Mouse (Mus musculus) large intestine, adult 2 months (tissue): ENCODE measurements at regions not wholly inside any gene's neighbourhood (a gene's known extent, or its start where the extent isn't known, plus 50 kb on each side); places are given as distances from the start of the nearest gene placed in this dataset.
"Not testable (repeated sequence)": the region's sequence is repeated elsewhere in the genome, so short reads cannot be mapped to it uniquely, and the experiment has no call there.

Source experiments
- DNase-seq: peaks from one replicate; pipeline ENCODE4 v3.0.0-alpha.2; 2012; ENCODE audit warnings: low read depth, low spot score
- WGBS: fragments of 180-500 bp; shearing (Covaris S2); methylation state at CpG from one replicate; pipeline ENCODE4 v1.1.7; 2018; 5-methylcytosine and 5-hydroxymethylcytosine counted together

DNA sequence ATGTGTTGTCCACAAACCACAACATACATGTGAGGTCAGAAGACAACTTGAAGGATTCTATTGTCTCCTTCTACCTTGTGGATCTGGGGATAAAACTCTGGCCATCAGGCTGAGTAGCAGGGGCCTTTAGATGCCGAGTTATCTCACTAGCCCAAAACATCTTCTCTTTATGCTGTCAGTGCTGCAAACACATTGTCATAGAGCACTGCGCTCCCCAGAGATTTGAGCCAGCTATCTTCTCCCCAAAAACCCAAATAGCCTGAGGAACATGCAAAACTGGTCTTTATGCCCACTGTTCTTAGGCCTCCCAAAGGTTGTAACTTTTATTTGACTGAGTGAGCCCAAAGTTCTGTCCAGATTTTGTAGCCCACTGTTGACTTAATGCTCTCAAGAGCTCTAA is 102.0 kb downstream of the Dad1 start:
- 94% methylated on average over 2 of the region's 2 CpGs for WGBS
- DNase-seq = no peak

DNA sequence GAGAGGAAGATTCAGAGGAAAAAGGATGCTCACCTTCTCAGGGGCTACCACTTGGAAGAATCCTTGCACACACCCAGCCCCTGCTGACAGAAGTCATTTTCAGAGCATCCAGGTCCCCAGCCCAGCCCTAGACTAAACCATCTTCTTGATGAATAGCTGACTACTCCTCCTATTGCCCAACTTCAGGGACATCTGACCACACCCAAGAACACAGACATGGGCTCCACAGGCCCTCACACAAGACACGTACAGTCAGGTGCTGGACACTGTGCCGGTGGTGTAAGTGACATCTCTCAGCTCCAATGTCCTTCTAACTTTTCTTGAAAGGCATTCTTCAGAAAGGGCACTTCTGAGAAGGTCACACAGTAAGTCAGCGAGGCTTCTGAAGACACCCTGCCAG is 102.6 kb downstream of the Dad1 start:
- WGBS = 90% methylated on average over 3 of the region's 3 CpGs
- DNase-seq = no peak

DNA sequence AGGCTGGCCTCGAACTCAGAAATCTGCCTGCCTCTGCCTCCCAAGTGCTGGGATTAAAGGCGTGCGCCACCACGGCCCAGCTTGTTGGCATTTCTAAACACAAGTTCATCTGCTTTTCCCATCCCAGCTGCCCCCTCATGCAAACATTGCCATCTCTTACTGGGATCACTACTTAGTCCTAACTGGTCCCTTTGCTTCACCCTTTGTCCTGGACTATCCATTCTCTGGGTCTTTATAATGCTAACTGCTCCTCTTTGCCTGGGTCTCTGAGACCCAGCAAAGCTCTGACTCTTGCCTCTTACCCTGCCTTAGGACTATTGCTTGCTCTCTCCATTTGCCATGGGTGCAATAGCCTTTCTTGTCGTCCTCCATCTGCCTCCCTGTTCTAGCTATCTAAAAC is 103.7 kb downstream of the Dad1 start:
- 88% methylated on average over 5 of the region's 5 CpGs for WGBS

DNA sequence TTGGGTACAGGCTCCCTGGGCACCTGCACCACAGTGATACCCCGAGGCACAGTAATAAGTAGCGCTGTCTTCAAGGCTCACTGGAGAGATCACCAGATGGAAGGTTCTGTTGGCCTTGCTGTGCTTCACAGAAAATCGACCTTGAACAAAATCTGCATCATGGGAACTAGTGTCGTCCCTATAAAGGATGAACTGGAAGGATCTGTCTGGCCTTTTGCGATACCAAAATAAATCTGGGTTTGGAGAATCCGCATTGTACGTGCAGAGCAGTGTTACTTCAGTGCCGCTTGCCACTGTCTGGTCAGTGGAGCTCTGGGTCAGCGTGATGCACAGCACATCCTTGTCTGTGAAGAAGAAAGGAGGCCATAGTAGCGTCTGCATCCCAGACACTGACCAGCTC is 105.3 kb downstream of the Dad1 start:
- DNase-seq = no peak
- 91% methylated on average over 10 of the region's 10 CpGs for WGBS

More for the DNA sequence above, 103.7 kb downstream of the Dad1 start:
- DNase-seq = no peak

DNA sequence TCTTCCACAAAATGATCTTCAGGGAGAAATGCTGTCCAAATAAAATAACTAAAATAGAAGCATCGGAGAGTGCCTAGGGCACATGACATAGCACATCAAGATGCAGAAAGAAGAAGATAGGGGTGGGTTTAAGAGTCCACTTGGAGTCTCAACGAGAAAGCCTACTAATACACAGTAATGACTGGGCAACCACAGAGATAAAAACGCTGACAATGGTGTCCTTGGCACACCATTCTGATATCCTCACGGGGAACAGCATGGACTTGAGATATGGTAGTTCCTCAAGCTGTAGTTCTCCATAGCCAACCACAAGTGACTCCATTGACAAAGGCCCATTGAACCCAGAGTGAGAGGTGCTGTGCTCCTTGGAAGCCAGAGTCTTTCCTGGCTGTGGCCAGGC is 105.8 kb downstream of the Dad1 start:
- no peak for DNase-seq
- WGBS = 93% methylated on average over 4 of the region's 4 CpGs

DNA sequence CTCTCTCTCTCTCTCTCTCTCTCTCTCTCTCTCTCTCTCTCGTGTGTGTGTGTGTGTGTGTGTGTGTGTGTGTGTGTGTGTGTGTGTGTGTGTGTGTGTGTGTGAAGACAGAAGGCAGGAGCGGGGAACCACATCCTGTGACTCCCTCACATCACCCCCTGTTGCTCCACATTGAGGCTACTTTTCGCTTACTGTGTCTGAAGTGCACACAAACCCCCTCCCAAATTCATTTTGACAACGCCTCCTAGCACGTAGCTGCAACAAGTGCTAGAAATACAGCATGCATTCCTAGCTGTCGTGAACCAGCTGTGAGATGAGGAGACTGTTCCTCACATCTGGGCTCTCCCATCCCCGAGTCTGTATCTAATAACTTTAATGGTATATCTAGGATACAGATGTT is 106.4 kb downstream of the Dad1 start:
- 81% methylated on average over 6 of the region's 7 CpGs for WGBS
- no peak for DNase-seq

DNA sequence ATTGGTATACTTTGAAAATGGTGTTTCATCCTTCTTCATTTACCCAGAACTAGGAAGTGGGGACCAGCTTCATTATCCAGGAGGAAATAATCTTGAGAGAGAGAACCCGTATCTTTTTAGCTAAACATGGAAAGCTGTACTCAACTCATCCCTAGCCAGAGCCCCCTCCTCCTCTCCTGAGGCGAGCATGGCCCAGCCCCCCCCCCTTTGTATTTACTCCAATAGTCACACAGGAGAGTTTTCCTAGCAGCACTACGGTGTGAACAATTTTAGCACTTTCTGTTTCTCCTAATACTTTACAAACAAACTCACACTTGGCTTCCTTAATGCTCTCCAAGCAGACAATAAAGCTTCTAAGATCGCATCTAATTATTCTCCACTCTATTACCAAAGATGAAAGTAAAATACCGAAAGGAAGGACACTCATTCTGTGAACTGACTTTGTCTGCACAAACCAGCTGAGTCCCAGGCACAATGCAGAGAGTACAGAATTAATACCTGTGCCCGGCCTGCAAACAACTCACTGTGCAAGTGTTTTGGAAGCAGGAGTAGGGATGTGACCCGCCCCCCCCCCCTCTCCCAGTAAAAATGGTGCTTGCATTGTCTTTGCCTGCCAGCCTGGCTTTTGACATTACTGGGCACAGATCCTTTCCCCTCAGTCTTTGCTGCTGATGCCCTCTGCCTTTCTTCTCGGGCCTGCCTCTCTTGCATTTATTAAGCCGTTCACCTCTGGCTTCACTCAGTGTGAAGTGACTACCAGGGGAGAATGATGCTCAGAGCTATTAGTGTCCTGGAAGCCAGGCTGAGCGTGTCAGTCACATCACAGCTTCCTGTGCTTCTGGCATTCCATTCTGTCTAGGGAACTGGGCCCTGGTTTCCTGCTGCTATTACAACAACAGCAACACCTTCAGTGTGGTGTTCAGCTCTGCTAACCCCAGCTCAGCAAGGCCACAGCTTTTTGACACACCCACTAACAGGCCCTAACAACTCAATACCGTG is 107.9 kb downstream of the Dad1 start:
- DNase-seq = no peak
- WGBS = 47% methylated on average over 11 of the region's 11 CpGs

DNA sequence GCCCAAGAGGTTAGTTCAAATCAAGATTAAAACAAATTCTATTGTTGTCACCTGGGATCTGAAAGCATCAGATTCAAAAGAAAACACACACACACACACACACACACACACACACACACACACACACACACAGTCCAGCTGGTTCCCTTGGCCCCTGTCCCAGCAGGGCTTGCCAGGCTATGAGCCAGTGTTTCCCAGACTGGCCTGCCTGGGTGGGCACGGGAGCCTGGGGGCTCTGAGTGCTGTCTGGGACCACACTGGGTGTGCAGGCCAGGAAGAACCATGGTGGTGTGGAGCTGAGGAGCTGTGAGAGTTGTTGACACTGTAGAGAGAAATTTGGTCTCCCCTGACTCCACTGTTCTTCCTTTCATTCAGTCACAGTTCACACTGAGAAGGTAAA is 110.1 kb downstream of the Dad1 start:
- no peak for DNase-seq
- WGBS = 57% methylated on average over 1 of the region's 1 CpGs

DNA sequence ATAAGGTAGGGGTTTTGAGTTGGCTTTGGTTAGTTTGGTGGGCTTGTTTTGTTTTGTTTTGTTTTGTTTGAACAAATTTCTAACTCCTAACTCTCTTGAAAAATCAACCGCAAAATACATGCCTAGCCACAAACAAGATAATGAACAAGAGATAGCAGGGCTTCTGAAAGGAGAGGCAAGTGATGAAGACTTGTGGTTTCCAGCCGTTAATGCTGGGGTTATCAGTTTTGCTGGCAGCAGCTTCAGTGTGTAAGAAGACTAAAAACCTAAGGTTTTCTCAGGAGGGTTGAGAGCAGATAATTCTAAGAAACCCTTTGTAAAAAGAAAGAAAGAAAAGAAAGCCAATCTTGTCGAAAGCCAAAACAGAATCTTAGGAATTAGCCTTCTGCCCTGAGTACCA is 115.6 kb downstream of the Dad1 start:
- WGBS = 88% methylated on average over 3 of the region's 3 CpGs
- no peak for DNase-seq

DNA sequence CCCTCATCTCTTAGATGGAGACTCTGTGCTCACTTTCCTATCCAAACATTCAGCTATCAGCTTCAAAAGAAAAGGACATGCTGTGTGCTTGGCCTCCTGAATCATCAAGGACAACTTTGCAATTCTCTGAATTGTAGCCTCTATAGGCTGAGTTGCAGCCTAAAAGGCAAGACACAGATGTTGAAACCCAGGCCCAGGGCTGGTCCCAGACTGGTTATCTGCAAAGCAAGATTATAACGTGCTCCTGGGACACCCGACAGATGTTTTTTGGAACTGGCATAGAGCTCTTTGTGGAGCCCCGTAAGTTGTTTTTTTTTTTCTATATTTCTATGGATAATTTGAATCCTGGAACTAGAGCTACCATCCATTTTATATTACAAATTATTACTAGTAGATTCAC is 117.4 kb downstream of the Dad1 start:
- WGBS = 88% methylated on average over 3 of the region's 3 CpGs
- no peak for DNase-seq

DNA sequence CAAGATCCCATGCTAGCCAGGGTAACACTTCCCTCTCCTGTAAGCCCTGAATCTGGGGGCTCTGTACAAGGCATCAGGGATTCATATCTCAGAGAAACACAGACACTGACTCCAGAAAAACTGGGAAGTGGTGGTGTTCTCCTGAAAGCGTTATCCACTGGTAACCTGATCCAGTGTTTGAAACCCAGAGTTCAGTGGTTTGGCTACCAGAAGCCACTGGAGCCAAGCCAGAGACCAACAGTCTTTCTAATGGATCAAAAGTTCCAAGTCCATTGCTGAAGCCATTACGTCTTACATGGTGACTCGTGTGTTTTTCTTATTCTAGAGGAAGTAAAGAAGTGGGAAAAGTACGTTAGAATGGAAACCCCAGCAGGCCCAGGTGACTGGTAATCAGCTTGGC is 125.6 kb downstream of the Dad1 start:
- 28% methylated on average over 4 of the region's 4 CpGs for WGBS
- no peak for DNase-seq

DNA sequence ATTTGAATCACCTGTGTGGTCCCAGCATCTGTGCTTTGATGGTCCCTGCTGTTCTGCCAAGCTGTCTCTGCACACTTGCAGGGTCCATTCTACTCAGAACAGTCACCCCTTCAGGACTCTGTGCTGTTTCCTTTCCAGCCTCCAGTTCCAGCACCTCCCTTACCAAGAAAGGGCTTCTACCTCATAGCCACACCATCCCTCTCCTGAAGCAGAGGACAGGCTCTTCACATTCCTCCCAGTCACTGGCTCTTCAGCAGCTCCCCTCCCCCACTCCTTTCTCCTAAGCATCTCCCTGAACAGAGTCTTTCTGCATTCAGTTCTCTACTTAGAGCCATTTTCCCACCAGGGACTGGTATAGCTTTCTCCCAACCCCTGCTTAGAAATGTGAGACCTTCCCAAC is 128.4 kb downstream of the Dad1 start:
- DNase-seq = no peak

DNA sequence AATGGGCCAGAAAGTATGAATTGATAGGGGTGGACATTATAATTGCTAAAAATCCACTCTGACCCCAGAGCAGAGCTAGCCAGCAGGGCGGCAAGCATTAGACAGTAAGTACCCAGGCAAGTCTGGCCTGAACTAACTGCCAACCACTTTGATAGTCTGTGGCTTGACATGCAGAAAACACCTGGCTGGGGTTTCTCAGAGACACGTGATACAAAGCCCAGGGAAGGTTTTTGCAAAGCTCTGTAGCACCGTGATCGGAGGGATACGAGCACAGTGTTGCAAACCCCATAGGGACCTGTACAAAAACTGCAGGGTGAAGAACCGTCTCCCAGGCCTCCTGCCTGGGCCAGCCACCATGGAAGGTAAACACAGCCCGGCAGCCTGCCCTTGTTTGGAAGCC is 131.9 kb downstream of the Dad1 start:
- DNase-seq = no peak

DNA sequence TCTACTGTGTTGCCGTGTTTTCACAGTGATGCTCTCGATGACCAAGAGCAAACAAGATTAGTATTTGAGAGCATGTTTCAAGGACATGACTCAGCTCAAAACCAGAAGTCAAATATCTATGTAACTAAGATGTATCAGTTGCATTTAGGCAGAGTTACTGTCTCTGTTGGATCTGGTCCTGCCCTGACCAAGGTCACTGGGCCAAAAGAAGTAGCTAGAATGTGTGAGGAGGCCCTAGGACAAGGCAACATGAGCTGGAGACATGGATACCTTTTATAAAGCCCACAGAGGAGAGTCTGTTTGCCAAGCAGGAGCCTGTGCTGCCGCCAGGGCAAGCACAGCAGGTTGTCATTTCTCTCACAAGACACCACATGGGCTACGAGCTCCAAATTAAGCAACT is 132.6 kb downstream of the Dad1 start:
- WGBS = 84% methylated on average over 4 of the region's 4 CpGs
- DNase-seq = no peak

More for the DNA sequence above, 131.9 kb downstream of the Dad1 start:
- 68% methylated on average over 7 of the region's 7 CpGs for WGBS

DNA sequence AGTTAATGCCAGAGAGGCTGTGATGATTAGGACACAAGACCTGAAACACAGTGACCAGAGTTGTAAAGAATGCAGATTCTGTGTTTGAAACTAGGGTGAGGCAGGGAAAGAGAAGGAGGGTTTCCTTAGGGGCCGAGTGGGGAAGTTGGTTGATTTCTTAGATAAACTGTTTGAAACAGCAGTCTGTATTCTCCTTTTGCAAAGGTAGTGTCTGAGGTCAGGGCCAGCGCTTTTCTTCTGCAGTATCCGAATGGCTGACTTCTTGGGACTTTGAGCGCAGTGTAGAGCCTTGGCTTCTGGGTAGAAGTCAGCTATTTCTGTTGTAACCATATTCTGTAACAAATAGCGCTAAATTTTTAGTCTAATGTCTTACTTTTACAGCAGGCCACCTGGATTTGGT is 133.7 kb downstream of the Dad1 start:
- WGBS = 91% methylated on average over 5 of the region's 5 CpGs
- DNase-seq = no peak

DNA sequence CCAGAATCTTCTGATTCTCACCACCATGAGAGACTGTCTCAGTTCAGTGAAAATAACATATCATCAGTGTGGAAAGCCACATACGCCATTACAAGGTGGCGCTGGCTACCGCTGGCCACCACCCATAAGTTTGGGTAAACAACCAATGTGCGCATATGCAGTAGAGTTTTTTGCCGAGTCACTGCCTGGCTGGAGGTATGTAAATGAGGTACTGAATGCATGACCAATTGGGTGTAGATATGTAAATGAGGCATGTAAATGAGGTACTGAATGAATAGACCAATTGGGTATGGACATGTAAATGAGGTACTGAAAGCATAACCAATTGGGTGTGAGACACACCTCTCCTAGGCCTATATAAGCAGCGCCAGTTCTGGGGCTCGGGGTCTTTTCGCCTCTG is 136.3 kb downstream of the Dad1 start:
- DNase-seq = not testable (repeated sequence)
- 98% methylated on average over 8 of the region's 8 CpGs for WGBS

DNA sequence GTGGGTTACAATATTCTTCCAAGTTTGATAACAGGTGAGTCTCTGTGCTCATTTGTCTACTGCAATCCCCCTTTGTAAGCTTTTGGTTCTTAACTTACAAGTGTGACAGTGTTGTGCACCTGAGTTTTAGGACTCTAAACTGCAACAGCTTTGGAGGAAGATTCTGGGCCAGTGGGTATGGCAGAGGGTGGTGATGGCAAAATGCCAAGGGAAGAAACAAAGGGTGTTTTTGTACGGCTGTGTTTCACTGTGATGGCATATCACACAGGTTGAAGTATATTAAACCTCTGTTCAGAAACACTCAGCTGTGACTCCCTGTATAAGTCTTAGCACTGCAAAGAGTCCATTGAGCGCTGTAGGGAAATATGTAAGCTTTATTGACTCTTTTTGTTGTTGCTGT is 140.7 kb downstream of the Dad1 start:
- DNase-seq = no peak
- WGBS = 34% methylated on average over 2 of the region's 2 CpGs

DNA sequence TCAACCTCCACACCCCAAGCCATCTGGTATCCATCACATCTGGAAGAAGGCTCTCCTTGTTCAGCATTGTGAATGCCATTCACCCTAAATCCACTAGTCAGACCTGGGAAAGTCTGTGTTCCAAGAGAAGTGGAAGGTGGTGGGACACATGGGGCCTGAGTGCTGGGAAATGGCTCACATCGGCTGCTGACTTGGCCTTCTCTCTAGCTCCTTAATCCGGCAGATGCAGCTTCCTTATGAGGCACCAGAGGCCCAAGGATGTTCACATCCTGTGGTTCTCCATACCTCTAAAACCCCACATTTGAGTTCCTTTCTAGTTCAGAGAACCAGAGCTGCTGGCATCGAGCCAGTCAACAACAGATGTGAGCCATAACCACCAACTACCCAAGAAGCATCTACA is 142.9 kb downstream of the Dad1 start:
- 42% methylated on average over 3 of the region's 3 CpGs for WGBS
- DNase-seq = no peak

DNA sequence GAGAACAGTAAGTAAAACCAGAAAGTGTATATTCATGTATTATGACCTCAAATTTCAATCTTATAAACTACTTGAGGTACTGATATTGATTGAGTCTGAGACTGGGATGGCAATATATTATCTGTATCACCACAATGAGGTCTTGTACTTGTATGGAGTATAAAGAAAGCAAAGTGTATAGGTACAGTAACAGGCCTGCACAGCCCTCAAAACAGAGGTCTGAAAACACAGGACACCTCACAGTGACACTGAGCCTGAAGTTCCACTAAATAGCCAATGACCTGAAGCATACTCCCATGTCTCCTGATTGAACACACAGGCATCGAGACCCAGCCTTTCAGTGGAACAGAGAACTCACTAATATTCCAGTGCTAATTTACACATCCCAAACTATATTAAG is 144.8 kb downstream of the Dad1 start:
- WGBS = 74% methylated on average over 1 of the region's 1 CpGs
- no peak for DNase-seq

DNA sequence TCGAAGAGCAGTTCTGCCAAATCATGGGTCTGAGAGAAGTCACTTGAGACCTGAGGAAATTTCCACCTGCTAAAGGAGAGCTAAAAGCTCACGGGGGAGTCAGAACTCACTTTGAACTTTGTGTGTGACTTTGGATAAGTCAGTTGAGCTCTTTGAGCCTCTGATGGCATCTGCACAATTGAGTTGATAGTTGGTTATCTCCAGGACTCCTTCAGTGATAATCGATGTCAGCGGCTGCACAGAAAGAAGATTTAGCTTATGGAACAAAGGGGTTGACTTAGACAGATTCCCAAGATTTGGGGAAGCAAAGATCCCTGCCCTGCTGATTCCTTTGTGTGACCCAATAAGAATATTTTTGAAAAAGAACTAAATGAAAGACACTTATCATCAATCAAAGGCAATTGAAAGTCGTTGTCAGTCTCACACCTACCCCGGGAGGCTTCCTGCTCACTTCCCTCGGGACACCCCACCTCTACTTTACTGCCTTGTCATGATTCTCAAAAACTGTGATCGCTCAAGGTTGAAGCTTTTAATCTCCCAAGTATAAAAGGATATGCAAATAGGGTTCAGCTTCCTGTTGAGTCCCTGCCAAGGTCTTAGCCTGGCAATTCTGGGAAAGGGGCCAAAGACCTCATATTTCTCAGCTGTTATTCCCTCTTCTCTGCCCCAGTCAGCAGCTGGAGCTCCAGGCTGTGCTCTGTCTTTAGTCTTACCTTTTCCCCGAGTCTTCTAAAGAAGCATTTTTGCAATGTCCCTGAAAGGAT is 145.4 kb downstream of the Dad1 start:
- peak; percentile 88 for DNase-seq

DNA sequence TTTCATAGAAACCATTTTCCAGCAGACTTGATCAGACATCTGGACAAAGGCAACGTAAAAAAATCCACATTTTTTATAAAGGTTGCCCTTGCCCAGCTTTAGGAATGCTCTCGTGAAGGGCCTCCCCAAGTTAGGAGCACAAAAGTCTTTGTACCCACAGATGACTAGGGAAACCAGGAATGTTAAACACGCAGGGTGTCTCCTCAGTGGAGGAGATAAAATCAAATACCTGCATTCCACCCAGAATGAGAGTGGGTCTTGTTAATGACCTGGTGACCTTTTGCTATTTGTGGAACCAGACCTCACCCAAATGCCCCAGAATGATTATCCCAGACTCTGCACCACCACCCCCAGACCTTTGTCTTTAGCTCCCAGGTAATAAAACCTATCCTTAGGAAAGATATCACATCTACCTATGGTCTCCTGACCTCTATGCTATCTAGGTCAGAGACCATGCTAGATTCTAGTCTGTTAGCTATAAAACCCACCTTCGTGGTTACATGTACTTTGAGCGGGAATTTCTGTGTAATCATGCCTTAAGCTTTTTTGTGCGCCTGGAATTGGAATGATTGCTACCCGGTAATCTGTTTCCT is 146.6 kb downstream of the Dad1 start:
- 56% methylated on average over 7 of the region's 7 CpGs for WGBS
- no peak for DNase-seq

More for the DNA sequence above, 145.4 kb downstream of the Dad1 start:
- 11% methylated on average over 9 of the region's 9 CpGs for WGBS
